Mouse (Mus musculus) B cell, adult 2 months (primary cell): ENCODE measurements around the gene Tpst1.

Source experiments
- DNase-seq, 2 experiments: peaks; one replicate each; pipeline ENCODE4 v3.0.0; 2022

Gene Tpst1

GRCm38 (mm10) chr5:130144334-130145312, 71.5 kb downstream of the Tpst1 start, which contains the start of gene Kctd7:
TSS of gene Kctd7 (plus strand) at chr5:130144861.
- DNase-seq, result peak; percentile 87 to 88

GRCm38 (mm10) chr5:130145961-130146360, 72.8 kb downstream of the Tpst1 start:
- DNase-seq, result no peak

- DNase-seq, result no peak
Measured at GRCm38 (mm10) chr5:130149726-130150310, 76.7 kb downstream of the Tpst1 start.

- DNase-seq, result no peak
Measured at GRCm38 (mm10) chr5:130154286-130154685, 81.2 kb downstream of the Tpst1 start.

DNA sequence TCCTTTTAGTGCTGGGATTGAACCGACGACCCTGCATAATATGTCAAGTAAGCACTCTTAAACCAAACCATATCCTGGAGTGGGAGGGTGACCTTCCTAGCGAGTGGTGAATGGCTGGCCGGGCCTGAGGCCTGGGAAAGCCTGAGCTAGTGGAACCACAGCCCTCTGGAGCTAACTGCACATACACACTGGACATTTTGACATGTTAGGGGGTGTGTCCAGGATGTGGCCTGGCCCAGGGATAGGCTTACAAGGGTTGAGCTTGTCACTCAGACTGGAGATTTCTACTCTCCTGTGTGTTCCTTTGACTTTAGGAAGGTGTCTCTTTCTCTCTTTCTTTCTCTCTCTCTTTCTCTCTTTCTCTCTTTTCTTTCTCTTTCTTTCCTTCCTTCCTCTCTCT, 85.4 kb downstream of the Tpst1 start:
- no peak for DNase-seq

- DNase-seq, result peak; percentile 53 to 54
Measured at GRCm38 (mm10) chr5:130159761-130160201, 86.7 kb downstream of the Tpst1 start.

DNA sequence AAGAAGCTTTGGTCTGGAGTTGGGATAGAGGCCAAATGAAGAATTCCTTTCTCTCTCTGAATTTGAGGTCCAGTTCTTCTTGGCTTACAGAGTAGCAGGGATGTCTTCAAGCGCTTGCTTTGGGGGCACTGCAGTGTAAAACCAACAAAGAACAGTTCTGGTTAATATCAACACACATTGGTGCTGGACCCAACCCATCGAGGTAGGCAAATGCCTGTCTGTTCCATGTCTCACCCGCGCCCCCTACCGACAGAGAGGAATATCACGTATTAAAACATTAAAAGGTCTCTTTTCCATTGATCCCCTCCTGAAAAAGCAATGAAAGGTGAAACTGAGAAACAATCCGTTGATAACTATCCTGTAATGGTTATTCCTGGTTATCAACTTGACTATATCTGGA, 90.5 kb downstream of the Tpst1 start:
- DNase-seq, result peak; percentile 89 to 92

DNA sequence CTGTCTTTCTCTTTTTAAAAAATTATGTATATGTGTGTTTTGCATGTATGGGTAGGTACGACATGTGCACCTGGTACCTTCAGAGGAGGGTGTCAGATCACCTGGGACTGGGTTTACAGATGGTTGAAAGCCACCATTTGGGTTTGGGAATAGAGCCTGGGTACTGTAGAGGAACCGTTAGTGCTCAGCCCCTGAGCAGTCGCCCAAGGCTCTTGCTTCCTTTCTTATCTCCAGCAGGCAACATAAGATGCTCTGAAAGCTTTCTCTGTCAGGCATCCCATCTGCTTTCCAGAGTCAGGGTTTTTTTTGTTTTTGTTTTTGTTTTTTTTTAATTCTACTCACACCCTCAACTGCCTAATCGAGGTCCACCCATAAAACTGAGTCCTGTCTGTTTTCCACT, 92.1 kb downstream of the Tpst1 start:
- DNase-seq, result no peak

DNA sequence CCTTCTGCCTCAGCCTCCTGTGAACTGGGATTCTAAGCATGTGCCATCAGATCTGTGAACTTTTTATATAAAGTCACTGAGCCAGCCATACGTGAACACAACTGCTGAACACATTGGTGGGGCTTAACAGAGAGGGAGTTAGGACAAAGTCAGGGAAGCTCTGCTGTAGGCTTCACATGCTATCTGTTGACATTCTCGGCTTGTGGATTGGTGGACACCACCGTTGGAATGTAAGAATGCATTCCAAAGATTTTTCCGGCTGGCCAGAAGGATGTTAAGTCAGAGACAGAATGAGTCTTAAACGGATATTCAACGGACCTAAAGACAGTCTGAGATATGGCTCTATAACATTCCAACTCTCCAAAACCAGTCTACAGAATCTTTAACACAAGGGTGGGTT, 96.0 kb downstream of the Tpst1 start:
- no peak for DNase-seq

DNA sequence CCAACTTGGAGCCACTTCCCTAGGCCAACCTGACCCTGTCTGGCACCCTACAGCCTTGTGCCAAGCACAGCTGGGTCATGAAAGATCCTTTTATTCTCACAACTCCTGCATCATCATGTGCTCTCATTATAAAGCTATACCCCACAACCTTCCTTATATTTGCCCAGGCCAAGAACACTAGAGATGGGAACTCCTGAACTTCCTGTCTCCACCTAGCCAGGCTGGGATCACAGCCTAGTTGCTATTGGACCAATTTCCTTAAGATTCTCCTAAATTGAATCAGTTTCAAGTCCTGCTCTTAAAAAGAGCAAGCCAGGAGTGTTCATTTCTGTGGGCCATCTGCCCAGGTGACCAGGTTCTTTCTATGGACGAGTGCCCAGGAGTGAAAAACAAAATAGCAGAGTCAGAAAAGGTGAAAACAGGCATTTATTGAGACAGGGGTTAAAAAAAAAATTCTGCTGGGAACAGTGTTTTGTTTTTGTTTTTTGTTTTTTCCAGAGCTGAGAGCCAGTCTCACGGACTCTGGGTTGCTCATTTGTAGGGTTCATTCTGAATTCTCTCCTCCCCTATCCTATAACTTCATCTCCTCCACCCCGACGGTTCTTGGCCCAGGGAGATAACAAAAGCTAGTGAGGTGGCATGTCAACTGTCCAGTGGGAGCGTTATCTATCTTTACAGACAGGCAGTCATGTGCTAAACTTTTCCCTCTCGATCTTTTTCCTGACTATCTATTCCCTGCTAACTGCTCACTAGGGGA, 97.7 kb downstream of the Tpst1 start:
- no peak for DNase-seq

- peak; percentile 91 to 94 for DNase-seq
Measured at GRCm38 (mm10) chr5:130171423-130171954, 98.4 kb downstream of the Tpst1 start, which contains the start of gene Rabgef1. TSS of gene Rabgef1 (plus strand) at chr5:130171798.

DNA sequence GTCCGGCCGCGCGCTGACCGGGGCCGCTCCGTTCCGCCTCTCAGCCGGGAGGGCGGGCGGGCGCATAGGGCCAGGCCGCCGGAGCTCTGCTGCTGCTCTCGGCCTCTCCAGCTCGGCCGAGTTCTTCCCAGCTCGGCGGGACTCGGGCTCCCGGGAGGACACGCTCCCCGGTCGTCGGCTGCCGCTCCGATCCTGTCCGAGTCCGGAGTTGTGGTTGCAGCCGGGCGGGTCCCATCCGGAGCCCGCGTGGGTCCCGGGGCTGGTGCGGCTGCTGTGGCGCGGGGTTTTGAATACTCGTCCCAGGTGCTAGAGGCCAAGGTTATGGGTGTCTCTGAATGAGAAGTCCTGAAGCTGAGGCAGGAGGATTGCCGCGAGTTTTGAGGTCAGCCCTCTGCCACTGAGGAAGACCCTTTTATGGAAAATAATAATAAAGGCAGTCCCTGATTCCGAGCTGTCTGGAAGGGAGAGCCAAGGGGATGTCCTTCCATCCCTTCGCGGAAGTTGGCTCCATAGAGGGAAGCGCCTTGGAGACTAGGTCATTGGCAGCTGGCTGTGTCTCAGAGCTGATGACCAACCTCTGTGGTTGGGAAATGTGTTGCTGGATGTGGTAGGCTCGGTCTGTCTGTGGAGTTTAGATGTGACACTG, 99.0 kb downstream of the Tpst1 start:
- DNase-seq, result peak; percentile 61 to 67

DNA sequence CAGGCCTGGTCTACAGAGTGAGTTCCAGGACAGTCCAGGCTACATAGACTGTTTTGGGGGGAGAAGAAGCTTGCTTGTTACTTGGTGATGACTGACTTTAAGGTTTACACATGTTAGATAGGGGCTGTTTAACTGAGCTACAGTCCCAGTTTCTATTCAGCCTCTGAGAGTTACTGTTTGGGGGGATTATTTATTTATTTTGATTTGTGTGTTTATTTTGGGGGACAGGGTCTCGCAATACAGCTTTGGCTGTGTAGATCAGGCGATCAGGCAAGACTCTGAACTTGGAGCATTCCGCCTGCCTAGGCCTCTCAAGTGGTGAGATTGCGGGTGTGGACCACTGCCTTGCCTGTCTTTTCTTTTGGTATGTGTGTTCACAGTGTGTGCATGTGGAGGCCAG, 99.9 kb downstream of the Tpst1 start:
- DNase-seq, result no peak

DNA sequence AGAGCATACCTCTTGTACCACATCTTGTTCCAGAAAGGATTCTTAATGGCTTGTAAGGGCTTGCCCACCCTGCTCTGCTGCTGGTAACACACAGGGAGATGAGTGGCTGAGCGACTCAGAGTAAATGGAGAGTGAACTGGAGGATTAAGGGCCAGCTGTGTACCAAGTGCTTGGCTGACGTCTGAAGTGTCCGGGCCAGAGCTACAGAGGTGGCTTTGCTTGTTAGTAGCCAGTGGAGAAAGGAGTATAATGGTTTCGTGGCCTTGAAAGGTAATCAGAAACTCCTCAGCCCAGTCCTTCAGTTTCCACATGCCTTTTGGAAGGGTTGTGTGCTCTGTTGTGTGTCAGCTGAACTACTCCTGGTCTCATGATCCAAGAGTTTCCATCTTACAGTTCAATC, 104.7 kb downstream of the Tpst1 start:
- no peak for DNase-seq

DNA sequence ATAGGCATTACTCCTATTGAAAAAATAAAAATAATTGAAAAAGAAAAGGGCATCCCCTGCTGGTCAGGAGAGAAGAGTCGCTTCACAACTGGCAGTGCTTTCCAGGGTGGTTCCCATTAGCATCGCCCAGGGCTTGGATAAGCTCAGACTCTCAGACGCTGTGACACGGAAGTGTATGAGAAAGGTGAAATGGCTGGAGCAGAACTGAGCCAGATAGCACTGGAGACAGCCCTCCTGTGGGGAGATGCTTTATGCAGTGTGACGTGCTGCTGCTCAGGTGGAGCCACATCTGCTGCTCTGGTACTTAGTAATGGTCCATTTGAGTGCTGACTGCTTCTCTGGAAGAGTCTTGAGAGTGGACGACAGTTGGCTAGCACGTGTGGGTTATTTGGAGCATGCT, 107.2 kb downstream of the Tpst1 start:
- DNase-seq, result no peak

GRCm38 (mm10) chr5:130181740-130182540, 108.8 kb downstream of the Tpst1 start:
- DNase-seq, result peak; percentile 37 to 46

GRCm38 (mm10) chr5:130182541-130182821, 109.4 kb downstream of the Tpst1 start:
- no peak for DNase-seq

- DNase-seq, result no peak
Measured at GRCm38 (mm10) chr5:130184193-130184856, 111.2 kb downstream of the Tpst1 start.

- no peak for DNase-seq
Measured at GRCm38 (mm10) chr5:130185312-130185711, 112.2 kb downstream of the Tpst1 start.
